Mouse (Mus musculus) 3T3-L1 (cell line): ENCODE measurements at regions not wholly inside any gene's neighbourhood (a gene's known extent, or its start where the extent isn't known, plus 50 kb on each side); places are given as distances from the start of the nearest gene placed in this dataset.

Experiments
- DNase-seq: peaks from one replicate; pipeline ENCODE4 v3.0.0-alpha.2; 2015; ENCODE audit warnings: low read depth, low spot score

DNA sequence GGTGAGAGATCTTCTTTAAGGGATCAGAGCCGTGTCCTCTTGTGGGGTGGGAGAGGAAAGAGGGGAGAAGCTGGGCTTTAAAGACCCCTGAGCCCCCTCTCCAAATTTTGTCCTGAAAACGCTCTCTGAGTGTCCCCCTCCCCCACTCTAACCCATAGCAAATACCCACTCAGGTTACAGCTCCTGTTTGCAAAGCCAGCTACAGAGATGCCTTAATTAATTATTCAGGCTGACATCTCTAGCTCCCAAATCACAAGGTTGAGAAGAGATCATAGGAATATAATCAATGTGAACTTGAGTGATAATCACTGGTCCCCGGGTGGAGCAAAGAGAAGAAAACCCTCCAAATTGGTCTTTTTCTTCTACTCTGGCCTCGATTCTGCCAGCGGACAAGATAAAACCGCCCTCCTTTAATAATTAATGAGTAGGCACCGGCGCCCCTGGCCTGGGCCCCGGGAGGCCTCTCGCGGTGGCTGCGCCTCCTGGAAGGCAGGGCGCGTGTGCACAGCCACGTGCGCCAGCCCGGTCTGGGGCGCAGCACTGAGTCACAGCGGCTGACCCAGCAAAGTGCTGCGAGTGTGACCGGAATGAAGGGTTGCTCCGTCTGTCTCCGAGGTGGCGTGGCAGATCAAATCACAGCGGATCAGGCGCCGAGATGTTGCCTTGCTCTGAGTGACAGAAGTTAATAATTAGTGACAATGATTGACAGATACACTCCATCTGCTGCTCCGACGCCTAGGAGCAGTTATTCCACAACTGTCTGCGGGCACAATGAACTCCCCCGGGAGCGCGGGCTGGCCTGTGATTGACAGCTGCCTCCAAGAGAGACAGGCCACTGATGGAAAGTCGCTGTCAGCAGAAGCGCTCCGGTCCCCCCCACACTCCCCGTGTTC lies 72.7 kb upstream of the 4930535I16Rik start:
- DNase-seq = no peak
